Mouse (Mus musculus): ENCODE results near the gene Ifna2. TPM values are rescaled to one million over a fixed set of nuclear protein-coding genes. Genes with fewer than 3 reads are reported as not detected.

Ifna2 gene
- polyA plus RNA-seq, 1 experiment from 2014 or later, result not detected

DNA sequence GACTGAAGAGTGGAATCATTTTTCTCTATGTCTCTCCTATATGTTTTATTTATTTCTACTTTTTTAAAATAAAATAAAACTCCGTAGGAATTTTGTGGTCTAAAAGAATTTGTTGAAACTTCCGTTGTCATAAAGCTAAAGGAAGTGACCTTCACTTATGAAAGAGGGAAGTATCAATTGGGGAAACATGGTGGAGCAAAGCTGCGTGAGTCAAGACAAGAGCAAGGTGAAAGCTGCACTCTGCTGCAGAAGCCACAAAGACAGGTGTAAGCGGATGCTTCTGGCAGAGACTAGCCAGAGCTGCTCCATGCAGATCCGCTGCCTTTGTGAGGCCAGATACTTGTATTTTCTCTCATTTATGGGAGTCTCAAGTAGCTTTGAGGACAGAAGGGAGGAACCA lies 15.1 kb upstream of the Ifna2 start:
- Histone ChIP-seq H3K27me3 (no peaks in the 10 kb centered on the region), H3K4me3 (no peak overlapping the region), H3K9me3 (no peaks in the 10 kb centered on the region), H3K4me1 (no peaks in the 10 kb centered on the region), H3K9ac (no peak overlapping the region), H3K4me2 (replicated peaks) (no peak overlapping the region), H3K27ac (no peak overlapping the region), H3K36me3 (no peaks in the 10 kb centered on the region)
- no peak for ATAC-seq (ENCODE audit: insufficient number of reproducible peaks, insufficient read depth, low FRiP score, low TSS enrichment)
- 77% methylated on average over 5 of the region's 5 CpGs for WGBS

DNA sequence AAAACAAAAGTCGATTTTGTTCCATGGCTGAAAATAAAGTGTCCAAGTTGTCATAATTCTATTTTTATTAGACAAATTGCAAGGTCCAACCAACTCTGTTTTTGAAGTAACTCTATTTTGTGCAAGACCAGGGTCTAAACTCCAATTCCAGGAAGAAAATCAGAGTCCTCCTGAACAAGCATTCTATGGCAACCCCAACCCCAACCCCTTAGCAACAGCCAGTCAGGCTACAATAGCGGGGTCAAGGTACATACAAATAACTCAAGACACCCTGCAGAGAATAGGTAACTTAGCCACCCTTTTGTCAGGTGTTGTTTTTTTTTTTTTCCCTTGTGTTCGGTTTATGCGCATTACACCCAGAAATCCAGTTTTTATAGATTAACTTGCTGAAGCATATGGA lies 14.0 kb upstream of the Ifna2 start:
- Histone ChIP-seq H3K4me1 (no peaks in the 10 kb centered on the region), H3K27ac (no peak overlapping the region), H3K36me3 (no peaks in the 10 kb centered on the region), H3K4me3 (no peak overlapping the region), H3K9me3 (no peaks in the 10 kb centered on the region), H3K27me3 (no peaks in the 10 kb centered on the region), H3K9ac (no peak overlapping the region), H3K4me2 (replicated peaks) (no peak overlapping the region)
- no peak for ATAC-seq (ENCODE audit: insufficient number of reproducible peaks, insufficient read depth, low FRiP score, low TSS enrichment)
- 85% methylated on average over 4 of the region's 4 CpGs for WGBS

DNA sequence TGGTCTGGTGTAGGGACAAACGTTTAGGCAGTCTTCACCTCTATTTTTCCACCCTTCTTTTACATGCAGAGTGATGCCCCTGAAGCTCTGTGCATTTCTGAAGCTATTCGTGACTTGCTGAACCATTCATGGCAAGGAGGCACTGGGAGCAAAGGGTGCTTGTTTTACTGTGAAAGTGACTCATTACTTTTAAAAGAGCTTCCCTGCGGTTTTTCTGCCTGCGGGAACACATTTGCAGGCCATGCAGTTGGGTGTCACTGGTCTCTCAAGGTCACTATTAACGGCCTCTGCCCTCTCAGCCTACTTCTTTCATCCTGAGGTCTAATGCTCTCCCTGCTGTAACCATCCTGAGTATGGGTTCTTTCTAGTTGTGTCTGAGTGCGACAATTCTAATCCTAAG lies 13.4 kb upstream of the Ifna2 start:
- ATAC-seq (ENCODE audit: insufficient number of reproducible peaks, insufficient read depth, low FRiP score, low TSS enrichment), result no peak
- Histone ChIP-seq H3K27ac (no peak overlapping the region), H3K9ac (no peak overlapping the region), H3K27me3 (no peaks in the 10 kb centered on the region), H3K36me3 (no peaks in the 10 kb centered on the region), H3K4me2 (replicated peaks) (no peak overlapping the region), H3K9me3 (no peaks in the 10 kb centered on the region), H3K4me1 (no peaks in the 10 kb centered on the region), H3K4me3 (no peak overlapping the region)
- WGBS, result 55% methylated on average over 6 of the region's 6 CpGs

DNA sequence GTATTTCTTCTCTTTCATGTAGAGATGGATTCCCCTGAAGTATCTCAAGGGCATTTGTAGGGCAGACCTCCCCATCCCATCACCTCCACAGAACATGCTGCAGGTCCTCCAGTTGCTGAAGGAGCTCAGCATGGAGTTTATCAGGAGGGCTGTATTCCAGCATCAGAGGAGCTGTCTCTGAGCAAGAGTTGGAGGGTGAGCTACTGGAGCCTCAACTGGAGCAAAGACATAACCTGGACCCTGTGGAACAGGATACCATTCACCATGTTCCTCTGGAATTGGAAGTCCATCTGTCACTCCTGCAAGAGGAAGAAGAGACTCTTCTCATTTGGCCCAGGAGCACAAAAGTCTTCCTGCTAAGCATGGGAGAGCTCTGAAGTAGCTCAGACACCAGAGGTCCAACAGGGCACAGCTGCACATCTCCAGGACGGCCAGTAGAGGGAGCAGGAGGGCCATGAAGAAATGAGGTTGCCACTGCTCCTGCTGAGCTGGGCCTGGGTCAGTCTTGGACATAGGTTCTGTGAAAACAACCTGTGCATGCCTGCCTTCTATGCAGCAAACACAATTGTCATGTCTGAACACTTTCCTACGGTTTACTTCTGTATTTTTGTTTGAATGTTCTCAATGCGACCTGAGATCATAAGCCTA lies 12.6 kb upstream of the Ifna2 start:
- Histone ChIP-seq H3K4me2 (replicated peaks) (no peak overlapping the region), H3K4me1 (no peaks in the 10 kb centered on the region), H3K36me3 (no peaks in the 10 kb centered on the region), H3K27me3 (no peaks in the 10 kb centered on the region), H3K9ac (no peak overlapping the region), H3K9me3 (no peaks in the 10 kb centered on the region), H3K4me3 (no peak overlapping the region), H3K27ac (no peak overlapping the region)
- ATAC-seq (ENCODE audit: insufficient number of reproducible peaks, insufficient read depth, low FRiP score, low TSS enrichment), result no peak
- WGBS, result 23% methylated on average over 3 of the region's 3 CpGs

DNA sequence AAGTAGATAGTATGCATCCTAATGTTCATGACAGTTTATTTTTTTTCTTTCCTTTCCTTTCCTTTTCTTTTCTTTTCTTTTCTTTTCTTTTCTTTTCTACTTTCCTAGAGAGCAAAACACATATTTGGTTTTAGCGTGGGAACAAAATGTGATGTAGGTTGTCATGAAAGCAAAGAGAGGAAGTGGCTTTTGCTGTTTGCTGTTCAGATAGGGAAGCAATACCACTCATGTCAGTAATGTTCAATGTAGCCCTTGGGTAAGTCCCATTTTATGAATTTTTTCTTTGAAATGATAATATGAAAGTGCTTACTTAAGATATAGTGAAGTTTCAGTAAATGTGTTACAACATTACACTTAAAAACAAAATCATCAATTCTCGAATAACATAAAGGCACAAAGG lies 9.7 kb upstream of the Ifna2 start:
- WGBS, result 82% methylated on average over 2 of the region's 2 CpGs
- H3K36me3 ChIP-seq, result no peaks in the 10 kb centered on the region
- no peak overlapping the region for H3K27ac ChIP-seq
- no peak for ATAC-seq (ENCODE audit: insufficient number of reproducible peaks, insufficient read depth, low FRiP score, low TSS enrichment)
- H3K9me3 ChIP-seq, result no peaks in the 10 kb centered on the region
- H3K27me3 ChIP-seq, result no peaks in the 10 kb centered on the region
- H3K4me1 ChIP-seq, result no peaks in the 10 kb centered on the region
- H3K4me3 ChIP-seq, result no peak overlapping the region
- H3K9ac ChIP-seq, result no peak overlapping the region
- no peak overlapping the region for H3K4me2 ChIP-seq (replicated peaks)

DNA sequence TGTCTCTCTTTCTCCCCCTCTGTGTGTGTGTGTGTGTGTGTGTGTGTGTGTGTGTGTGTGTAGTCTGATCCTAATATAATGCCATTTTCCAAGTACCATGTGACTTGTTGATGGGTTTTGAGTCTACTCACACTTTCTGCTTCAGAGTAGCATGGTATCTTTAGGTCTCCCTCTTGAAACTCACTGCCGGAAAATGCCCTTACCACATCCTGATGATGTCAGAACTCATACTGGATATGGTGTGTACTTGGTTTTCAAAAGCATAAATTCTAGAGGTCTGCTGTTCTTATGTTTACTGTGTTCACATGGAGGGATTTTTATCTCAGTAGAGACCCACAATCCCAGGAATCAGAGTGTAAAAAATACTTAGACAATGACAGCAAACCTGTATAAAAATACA lies 8.8 kb upstream of the Ifna2 start:
- H3K4me1 ChIP-seq, result no peaks in the 10 kb centered on the region
- H3K9me3 ChIP-seq, result no peaks in the 10 kb centered on the region
- no peaks in the 10 kb centered on the region for H3K27me3 ChIP-seq
- H3K27ac ChIP-seq, result no peak overlapping the region
- H3K4me2 ChIP-seq (replicated peaks), result no peak overlapping the region
- H3K9ac ChIP-seq, result no peak overlapping the region
- H3K36me3 ChIP-seq, result no peaks in the 10 kb centered on the region
- no peak for ATAC-seq (ENCODE audit: insufficient number of reproducible peaks, insufficient read depth, low FRiP score, low TSS enrichment)
- WGBS, result 83% methylated on average over 1 of the region's 1 CpGs
- no peak overlapping the region for H3K4me3 ChIP-seq

DNA sequence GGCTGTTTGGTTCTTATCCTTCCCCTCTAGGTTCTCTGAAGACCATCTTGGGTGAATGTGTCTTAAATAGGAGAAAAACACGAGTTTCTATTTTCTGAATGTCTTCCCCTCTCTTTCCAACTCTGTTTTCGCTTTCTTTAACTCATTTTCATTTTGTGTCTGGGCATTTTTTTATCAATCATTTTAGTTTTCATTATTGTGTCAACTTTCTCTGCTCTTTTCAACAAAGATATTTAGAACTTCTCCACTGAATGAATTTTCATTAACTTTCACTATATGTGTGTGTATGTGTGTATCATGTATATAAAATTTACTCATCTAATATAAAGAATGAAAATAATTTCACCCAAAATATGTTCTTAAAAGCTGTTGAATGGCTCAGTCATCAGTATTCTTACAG lies 7.5 kb upstream of the Ifna2 start, which contains the start of gene Ifnab:
Ifnab (minus strand) TSS at position 101 of the 400 bp plus-strand sequence.
- ATAC-seq (ENCODE audit: insufficient number of reproducible peaks, insufficient read depth, low FRiP score, low TSS enrichment), result no peak
- Histone ChIP-seq H3K9me3 (no peaks in the 10 kb centered on the region), H3K4me2 (replicated peaks) (no peak within 1 kb of the TSS), H3K36me3 (no peaks in the 10 kb centered on the region), H3K9ac (no peak within 1 kb of the TSS), H3K4me1 (no peaks in the 10 kb centered on the region), H3K4me3 (no peak within 1 kb of the TSS), H3K27me3 (no peaks in the 10 kb centered on the region), H3K27ac (no peak within 1 kb of the TSS)
- WGBS, result 74% methylated on average over 2 of the region's 2 CpGs

DNA sequence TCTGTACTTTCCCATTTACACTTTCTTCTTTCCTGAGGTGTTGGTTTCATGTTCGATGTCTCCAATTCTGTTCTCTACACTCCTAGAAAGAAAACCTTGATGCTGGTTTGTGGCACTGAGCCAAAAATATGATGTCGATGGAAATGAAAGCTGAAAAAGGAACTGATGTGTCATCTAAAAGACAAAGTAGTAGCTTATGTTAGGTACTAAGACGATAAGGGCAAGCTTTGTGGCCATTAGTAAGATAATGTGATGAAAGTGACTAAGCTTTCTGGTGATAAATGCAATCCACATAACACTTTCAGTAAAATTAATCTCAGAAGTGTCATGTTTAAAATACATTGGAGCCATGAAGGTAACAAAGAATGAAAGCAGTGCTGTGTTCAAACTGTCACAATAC lies 2.4 kb downstream of the Ifna2 start:
- no peaks in the 10 kb centered on the region for H3K4me1 ChIP-seq
- no peak overlapping the region for H3K9ac ChIP-seq
- H3K9me3 ChIP-seq, result no peaks in the 10 kb centered on the region
- no peak for ATAC-seq (ENCODE audit: insufficient number of reproducible peaks, insufficient read depth, low FRiP score, low TSS enrichment)
- no peak overlapping the region for H3K27ac ChIP-seq
- H3K4me3 ChIP-seq, result no peak overlapping the region
- no peaks in the 10 kb centered on the region for H3K27me3 ChIP-seq
- H3K36me3 ChIP-seq, result no peaks in the 10 kb centered on the region
- no peak overlapping the region for H3K4me2 ChIP-seq (replicated peaks)
- 74% methylated on average over 3 of the region's 3 CpGs for WGBS

DNA sequence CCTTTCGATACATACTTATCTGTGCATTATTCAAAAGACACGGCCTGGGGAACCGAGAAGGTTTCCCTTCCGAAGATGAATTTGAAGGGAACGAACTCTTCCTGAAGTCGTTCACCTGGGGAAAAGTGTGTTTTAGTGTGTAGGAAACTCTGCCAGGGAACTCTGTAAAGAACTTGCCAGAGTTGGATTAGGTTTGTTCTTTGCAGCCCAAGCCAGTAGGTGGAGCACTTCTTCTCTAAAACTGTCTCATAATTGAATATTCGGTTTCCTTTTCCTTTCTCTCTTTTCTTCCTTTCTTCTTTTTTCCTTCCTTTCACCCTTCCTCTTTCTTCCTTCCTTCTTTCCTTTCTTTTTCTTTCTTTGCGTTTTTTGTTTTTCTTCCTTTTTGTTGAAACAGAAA lies 3.4 kb downstream of the Ifna2 start:
- Histone ChIP-seq H3K4me1 (no peaks in the 10 kb centered on the region), H3K9ac (no peak overlapping the region), H3K27me3 (no peaks in the 10 kb centered on the region), H3K27ac (no peak overlapping the region), H3K9me3 (no peaks in the 10 kb centered on the region), H3K36me3 (no peaks in the 10 kb centered on the region), H3K4me3 (no peak overlapping the region), H3K4me2 (replicated peaks) (no peak overlapping the region)
- no peak for ATAC-seq (ENCODE audit: insufficient number of reproducible peaks, insufficient read depth, low FRiP score, low TSS enrichment)
- 56% methylated on average over 8 of the region's 8 CpGs for WGBS

DNA sequence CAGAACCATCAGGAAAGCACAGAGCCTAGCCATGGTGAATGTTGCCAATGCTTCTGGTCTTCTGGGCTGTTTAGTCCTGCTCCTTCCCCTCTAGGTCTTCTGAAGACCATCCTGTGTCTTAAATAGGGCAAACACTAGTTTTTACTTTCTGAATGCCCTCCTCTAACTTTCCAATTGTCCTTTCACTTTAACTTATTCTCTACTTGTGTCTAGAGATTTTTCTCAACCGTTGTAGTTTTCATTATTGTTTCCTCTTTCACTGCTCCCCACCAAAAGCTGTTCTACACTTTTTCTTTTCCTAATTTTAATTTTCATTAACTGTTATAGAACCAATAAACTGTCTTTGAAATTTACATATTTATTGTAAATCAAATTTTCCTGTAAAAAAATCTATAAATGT lies 6.9 kb downstream of the Ifna2 start, which contains the start of gene Ifna16:
Ifna16 (minus strand) TSS at position 101 of the 400 bp plus-strand sequence.
- no peaks in the 10 kb centered on the region for H3K27me3 ChIP-seq
- H3K9me3 ChIP-seq, result no peaks in the 10 kb centered on the region
- no peak within 1 kb of the TSS for H3K27ac ChIP-seq
- no peak within 1 kb of the TSS for H3K9ac ChIP-seq
- no peaks in the 10 kb centered on the region for H3K36me3 ChIP-seq
- H3K4me1 ChIP-seq, result no peaks in the 10 kb centered on the region
- ATAC-seq (ENCODE audit: insufficient number of reproducible peaks, insufficient read depth, low FRiP score, low TSS enrichment), result no peak
- WGBS, result 87% methylated on average over 1 of the region's 1 CpGs
- no peak within 1 kb of the TSS for H3K4me3 ChIP-seq
- H3K4me2 ChIP-seq (replicated peaks), result no peak within 1 kb of the TSS

DNA sequence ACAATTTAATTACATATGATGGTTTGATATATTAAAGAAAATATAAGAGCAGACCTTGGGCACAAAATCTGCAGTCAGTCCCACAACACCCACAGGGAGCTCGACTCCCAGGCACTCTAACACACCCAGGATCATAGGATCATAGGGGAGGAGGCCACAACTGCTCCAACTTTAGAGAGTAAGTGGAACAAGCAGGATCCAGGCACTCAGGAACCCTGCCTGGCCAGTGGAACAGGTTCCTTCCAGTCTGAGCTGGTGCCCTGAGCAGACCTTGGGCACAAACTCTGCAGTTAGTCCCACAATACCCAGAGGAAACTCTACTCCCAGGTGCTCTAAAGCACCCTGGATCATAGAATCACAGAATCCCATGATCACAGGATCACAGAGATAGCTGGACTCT lies 28.3 kb downstream of the Ifna2 start:
- Histone ChIP-seq H3K9me3 (no peaks in the 10 kb centered on the region), H3K4me3 (no peak overlapping the region), H3K4me1 (no peaks in the 10 kb centered on the region), H3K27me3 (no peaks in the 10 kb centered on the region), H3K36me3 (no peaks in the 10 kb centered on the region), H3K27ac (no peak overlapping the region), H3K4me2 (replicated peaks) (no peak overlapping the region), H3K9ac (no peak overlapping the region)
- 47% methylated on average over 1 of the region's 1 CpGs for WGBS
- ATAC-seq (ENCODE audit: insufficient number of reproducible peaks, insufficient read depth, low FRiP score, low TSS enrichment), result no peak

DNA sequence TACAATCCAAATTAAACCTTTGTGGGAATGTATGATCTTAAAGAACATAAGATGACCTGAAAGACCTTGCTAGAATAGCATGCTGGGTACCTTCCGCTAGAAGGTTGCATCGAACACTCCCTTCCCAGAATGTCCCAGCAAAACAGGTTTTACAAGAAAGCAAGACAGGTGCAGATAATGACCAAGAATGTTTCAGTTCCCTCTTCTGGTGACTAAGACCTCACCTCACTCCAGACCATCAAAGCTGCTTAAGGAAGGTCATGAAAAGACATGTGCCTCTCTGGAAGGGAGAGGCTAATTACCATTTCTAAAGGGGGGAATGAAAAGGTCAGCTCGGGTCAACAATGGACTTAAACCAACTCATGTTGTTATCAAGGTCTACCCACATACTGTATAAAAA lies 30.1 kb downstream of the Ifna2 start:
- Histone ChIP-seq H3K4me3 (no peak overlapping the region), H3K9me3 (no peaks in the 10 kb centered on the region), H3K9ac (no peak overlapping the region), H3K36me3 (no peaks in the 10 kb centered on the region), H3K4me1 (no peaks in the 10 kb centered on the region), H3K4me2 (replicated peaks) (no peak overlapping the region), H3K27me3 (no peaks in the 10 kb centered on the region), H3K27ac (no peak overlapping the region)
- 66% methylated on average over 3 of the region's 3 CpGs for WGBS
- no peak for ATAC-seq (ENCODE audit: insufficient number of reproducible peaks, insufficient read depth, low FRiP score, low TSS enrichment)

DNA sequence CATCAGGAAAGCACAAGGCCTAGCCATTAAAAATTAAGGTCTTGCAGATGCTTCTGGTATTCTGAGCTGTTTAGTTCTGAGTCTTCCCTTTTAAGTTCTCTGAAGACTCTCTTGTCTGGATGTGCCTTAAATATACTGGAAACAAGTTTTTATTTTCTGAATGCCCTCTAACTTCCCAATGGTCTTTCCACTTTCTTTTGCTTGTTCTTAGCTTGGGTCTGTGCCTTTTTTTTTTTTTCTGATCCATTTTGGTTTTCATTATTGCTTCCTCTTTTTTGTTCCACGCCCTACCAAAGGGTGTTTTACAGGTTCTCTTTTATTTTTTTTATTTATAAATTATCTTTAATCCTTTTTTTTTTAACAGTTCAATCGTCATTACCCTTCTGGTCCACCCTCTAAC lies 39.4 kb downstream of the Ifna2 start, which contains the start of gene Ifna13:
Ifna13 (minus strand) TSS at position 101 of the 400 bp plus-strand sequence.
- Histone ChIP-seq H3K27me3 (no peaks in the 10 kb centered on the region), H3K9ac (no peak within 1 kb of the TSS), H3K4me1 (no peaks in the 10 kb centered on the region), H3K36me3 (no peaks in the 10 kb centered on the region), H3K9me3 (no peaks in the 10 kb centered on the region), H3K27ac (no peak within 1 kb of the TSS), H3K4me3 (no peak within 1 kb of the TSS), H3K4me2 (replicated peaks) (no peak within 1 kb of the TSS)
- ATAC-seq (ENCODE audit: insufficient number of reproducible peaks, insufficient read depth, low FRiP score, low TSS enrichment), result no peak
- WGBS, result 58% methylated on average over 2 of the region's 2 CpGs
